Mouse (Mus musculus) mesoderm, embryonic 11.5 days (tissue): Measurements from ENCODE around the gene Nfkbie.

Experiments used
- DNase-seq: peaks from one replicate; pipeline ENCODE4 v3.0.0-alpha.2; 2012; ENCODE audit warnings: low read depth, low spot score

Nfkbie gene

GRCm38 (mm10) chr17:45596631-45597396, 41.3 kb downstream of the Nfkbie start:
- no peak for DNase-seq

- DNase-seq = no peak
Observed at GRCm38 (mm10) chr17:45597787-45598186, 42.3 kb downstream of the Nfkbie start.

GRCm38 (mm10) chr17:45598376-45598775, 42.9 kb downstream of the Nfkbie start:
- no peak for DNase-seq

GRCm38 (mm10) chr17:45598891-45599290, 43.4 kb downstream of the Nfkbie start:
- no peak for DNase-seq

- peak; percentile 54 for DNase-seq
Observed at GRCm38 (mm10) chr17:45599446-45600242, 44.1 kb downstream of the Nfkbie start, which contains the start of gene Slc29a1. TSS of gene Slc29a1 (minus strand) at chr17:45599606.

GRCm38 (mm10) chr17:45600267-45600666, 44.8 kb downstream of the Nfkbie start:
- no peak for DNase-seq

- no peak for DNase-seq
Observed at GRCm38 (mm10) chr17:45601325-45601724, 45.8 kb downstream of the Nfkbie start.

- DNase-seq = no peak
Observed at GRCm38 (mm10) chr17:45601877-45602304, 46.4 kb downstream of the Nfkbie start, which contains the start of gene Mymx. TSS of gene Mymx (minus strand) at chr17:45602102.

GRCm38 (mm10) chr17:45602984-45603383, 47.5 kb downstream of the Nfkbie start:
- no peak for DNase-seq

- no peak for DNase-seq
Observed at GRCm38 (mm10) chr17:45606992-45607879, 51.7 kb downstream of the Nfkbie start.

GRCm38 (mm10) chr17:45608396-45608795, 52.9 kb downstream of the Nfkbie start:
- no peak for DNase-seq

GRCm38 (mm10) chr17:45610144-45610866, 54.8 kb downstream of the Nfkbie start:
- DNase-seq = no peak

- no peak for DNase-seq
Observed at GRCm38 (mm10) chr17:45612008-45612407, 56.5 kb downstream of the Nfkbie start.
